Mouse (Mus musculus) hindbrain, embryonic 14.5 days (tissue): Measurements from ENCODE around the gene Cyp2d34. TPM values are rescaled to one million over a fixed set of nuclear protein-coding genes. Genes with fewer than 3 reads are reported as not detected.

ENCODE experiments used
- ATAC-seq: fragments of 200-750 bp; cut with Nextera tagmentation; 2 replicates; pipeline ENCODE4 v1.8.0; 2017; ENCODE audit warnings: moderate number of reproducible peaks, mild to moderate bottlenecking, moderate TSS enrichment, moderate library complexity; ENCODE audit not compliant: low FRiP score
- DNase-seq: peaks from one replicate; pipeline ENCODE4 v3.0.0-alpha.2; 2015; ENCODE audit warnings: low spot score
- H3K27ac ChIP-seq: fragments of 300-500 bp; sonication (generic); 2 replicates; pipeline ENCODE4 v1.5.1; 2014; ENCODE audit warnings: mild to moderate bottlenecking, moderate library complexity
- H3K27me3 ChIP-seq: fragments of 300-500 bp; sonication (generic); 2 replicates; pipeline ENCODE4 v1.6.1; 2014; ENCODE audit warnings: mild to moderate bottlenecking, low read length, mixed read lengths; ENCODE audit not compliant: control insufficient read depth, insufficient read depth
- H3K36me3 ChIP-seq: fragments of 300-500 bp; sonication (generic); replicated peaks from 2 replicates; pipeline ENCODE4 v1.6.1; 2014; ENCODE audit not compliant: control insufficient read depth, insufficient read depth
- H3K4me1 ChIP-seq: fragments of 300-500 bp; sonication (generic); replicated peaks from 2 replicates; pipeline ENCODE4 v1.6.1; 2014; ENCODE audit warnings: antibody characterized with exemption, low read length, mixed read lengths; ENCODE audit not compliant: control insufficient read depth, insufficient read depth
- H3K4me2 ChIP-seq: fragments of 300-500 bp; sonication (generic); replicated peaks from 2 replicates; pipeline ENCODE4 v1.6.1; 2014; ENCODE audit warnings: mild to moderate bottlenecking, moderate library complexity
- H3K4me3 ChIP-seq: fragments of 300-500 bp; sonication (generic); replicated peaks from 2 replicates; pipeline ENCODE4 v1.5.1; 2014; ENCODE audit warnings: mild to moderate bottlenecking, low read length
- H3K9ac ChIP-seq: fragments of 300-500 bp; sonication (generic); 2 replicates; pipeline ENCODE4 v1.6.1; 2014
- H3K9me3 ChIP-seq: fragments of 300-500 bp; sonication (generic); 2 replicates; pipeline ENCODE4 v1.6.1; 2016; ENCODE audit warnings: low read length; ENCODE audit not compliant: control insufficient read depth
- WGBS: fragments of 180-500 bp; shearing (Covaris S2); extraction: QIAGEN DNeasy Blood & Tissue Kit; methylation state at CpG from one replicate; pipeline ENCODE4 v1.1.7; 2014; 5-methylcytosine and 5-hydroxymethylcytosine counted together
- microRNA-seq: library from miRNA; unstranded; fragments of <30 nt; microRNA quantifications from one replicate; pipeline ENCODE4, GENCODE M21; 2016
- polyA plus RNA-seq: library from polyadenylated mRNA; unstranded; fragments of >200 nt; fragmentation: Nextera tagmentation; extraction: Ambion mirVana; gene quantifications from 2 replicates; pipeline ENCODE4 v1.2.1, GENCODE M21; 2014

Gene Cyp2d34
- polyA plus RNA-seq, 1 experiment from 2014 or later: not detected

GRCm38 (mm10) chr15:82634976-82635375 lies 14.2 kb upstream of the Cyp2d34 start:
- Histone ChIP-seq H3K9me3 (no peaks in the 10 kb centered on the region), H3K9ac (no peak overlapping the region), H3K36me3 (no peaks in the 10 kb centered on the region), H3K27me3 (no peaks in the 10 kb centered on the region), H3K4me3 (no peak overlapping the region), H3K4me1 (no peaks in the 10 kb centered on the region), H3K4me2 (no peak overlapping the region), H3K27ac (no peak overlapping the region)
- ATAC-seq (no peak), DNase-seq (peak; percentile 25)
- 77% methylated on average over 1 of the region's 1 CpGs for WGBS

GRCm38 (mm10) chr15:82621993-82622392 lies 1.2 kb upstream of the Cyp2d34 start:
- Histone ChIP-seq H3K36me3 (no peaks in the 10 kb centered on the region), H3K4me2 (no peak overlapping the region), H3K9ac (no peak overlapping the region), H3K9me3 (no peaks in the 10 kb centered on the region), H3K4me1 (no peaks in the 10 kb centered on the region), H3K4me3 (no peak overlapping the region), H3K27me3 (no peaks in the 10 kb centered on the region), H3K27ac (no peak overlapping the region)
- DNase-seq (no peak), ATAC-seq (no peak)
- WGBS: 86% methylated on average over 1 of the region's 1 CpGs

- Histone ChIP-seq H3K4me1 (no peaks in the 10 kb centered on the region), H3K9ac (no peak overlapping the region), H3K4me2 (no peak overlapping the region), H3K27ac (no peak overlapping the region), H3K27me3 (no peaks in the 10 kb centered on the region), H3K36me3 (no peaks in the 10 kb centered on the region), H3K4me3 (no peak overlapping the region), H3K9me3 (no peaks in the 10 kb centered on the region)
- ATAC-seq (no peak), DNase-seq (no peak)
- WGBS: 97% methylated on average over 9 of the region's 9 CpGs
These were observed 2.3 kb downstream of the Cyp2d34 start for GRCm38 (mm10) chr15:82618362-82619020.

GRCm38 (mm10) chr15:82582621-82583020 lies 38.1 kb downstream of the Cyp2d34 start:
- Histone ChIP-seq H3K36me3 (no peaks in the 10 kb centered on the region), H3K27ac (no peak overlapping the region), H3K4me1 (no peaks in the 10 kb centered on the region), H3K4me3 (no peak overlapping the region), H3K4me2 (no peak overlapping the region), H3K27me3 (no peaks in the 10 kb centered on the region), H3K9me3 (no peaks in the 10 kb centered on the region), H3K9ac (no peak overlapping the region)
- 84% methylated on average over 9 of the region's 9 CpGs for WGBS
- DNase-seq (no peak), ATAC-seq (no peak)

- ATAC-seq (no peak), DNase-seq (no peak)
- Histone ChIP-seq H3K36me3 (no peaks in the 10 kb centered on the region), H3K9ac (no peak overlapping the region), H3K4me3 (no peak overlapping the region), H3K4me2 (no peak overlapping the region), H3K4me1 (no peaks in the 10 kb centered on the region), H3K27ac (no peak overlapping the region), H3K27me3 (no peaks in the 10 kb centered on the region), H3K9me3 (no peaks in the 10 kb centered on the region)
- 85% methylated on average over 2 of the region's 2 CpGs for WGBS
These were observed 41.7 kb downstream of the Cyp2d34 start for GRCm38 (mm10) chr15:82579071-82579470.

GRCm38 (mm10) chr15:82572856-82573255 lies 47.9 kb downstream of the Cyp2d34 start:
- H3K27me3 ChIP-seq: no peaks in the 10 kb centered on the region
- H3K9me3 ChIP-seq: no peaks in the 10 kb centered on the region
- H3K9ac ChIP-seq: no peak overlapping the region
- H3K4me3 ChIP-seq: no peak overlapping the region
- no peak overlapping the region for H3K4me2 ChIP-seq
- ATAC-seq: no peak
- H3K36me3 ChIP-seq: no peaks in the 10 kb centered on the region
- WGBS: 87% methylated on average over 1 of the region's 1 CpGs
- no peak overlapping the region for H3K27ac ChIP-seq
- DNase-seq: no peak
- no peaks in the 10 kb centered on the region for H3K4me1 ChIP-seq

Small RNA genes within 50 kb of the gene (microRNA-seq; reads per million reads assigned to microRNA genes)
- gene Gm27463 (not detected), gene Gm27742 (not detected)

Other genes starting within 250 kb of the Cyp2d34 start
- 2.3 and 2.5 TPM in 2 replicates for gene Cyp2d22, start 240.7 kb downstream of the Cyp2d34 start, polyA plus RNA-seq
- not detected in 2 replicates for gene Cyp2d11, start 226.9 kb downstream of the Cyp2d34 start, polyA plus RNA-seq
- not detected in 2 replicates for gene Cyp2d10, start 213.8 kb downstream of the Cyp2d34 start, polyA plus RNA-seq
- not detected in 2 replicates for gene Cyp2d9, start 187.5 kb downstream of the Cyp2d34 start, polyA plus RNA-seq
- gene Cyp2d12, start 65.9 kb downstream of the Cyp2d34 start, polyA plus RNA-seq: not detected in 2 replicates
- not detected in 2 replicates for gene Cyp2d40, start 143.2 kb upstream of the Cyp2d34 start, polyA plus RNA-seq
- gene Cyp2d26, start 173.3 kb upstream of the Cyp2d34 start, polyA plus RNA-seq: not detected in 2 replicates